Mouse (Mus musculus): ENCODE data around the gene Rcc1. TPM values are rescaled to one million over a fixed set of nuclear protein-coding genes. Genes with fewer than 3 reads are reported as not detected.

The Rcc1 gene
- polyA plus RNA-seq, 1 experiment from 2014 or later: 73.0 TPM

- Histone ChIP-seq H3K4me1 (replicated peaks; ENCODE audit: control insufficient read depth, insufficient read depth, low read length) (peaks cover 4% of the 10 kb centered on the region; the same call in 1 of the 2 replicates), H3K27me3 (ENCODE audit: control insufficient read depth, insufficient read depth, low read depth, low read length) (no peaks in the 10 kb centered on the region), H3K36me3 (ENCODE audit: control insufficient read depth, insufficient read depth, low read length) (peaks cover 44% of the 10 kb centered on the region), H3K9me3 (ENCODE audit: control insufficient read depth, low read length) (no peaks in the 10 kb centered on the region), H3K9ac (ENCODE audit: low read length) (no peak overlapping the region), H3K4me3 (ENCODE audit: low read length) (no peak overlapping the region), H3K27ac (ENCODE audit: low read length) (peak overlapping the region; percentile 87), H3K4me2 (ENCODE audit: low read depth, low read length) (no peak overlapping the region)
- 52% methylated on average over 13 of the region's 13 CpGs for WGBS
- ATAC-seq (ENCODE audit: low read depth): peak; percentile 95
These were observed 12.2 kb upstream of the Rcc1 start for GRCm38 (mm10) chr4:132365450-132366060.

- no peaks in the 10 kb centered on the region for H3K27me3 ChIP-seq (ENCODE audit: control insufficient read depth, insufficient read depth, low read depth, low read length)
- H3K27ac ChIP-seq (ENCODE audit: low read length): no peak overlapping the region
- peaks cover 44% of the 10 kb centered on the region for H3K36me3 ChIP-seq (ENCODE audit: control insufficient read depth, insufficient read depth, low read length)
- H3K9ac ChIP-seq (ENCODE audit: low read length): no peak overlapping the region
- no peaks in the 10 kb centered on the region for H3K9me3 ChIP-seq (ENCODE audit: control insufficient read depth, low read length)
- no peak overlapping the region for H3K4me2 ChIP-seq (ENCODE audit: low read depth, low read length)
- no peak overlapping the region for H3K4me3 ChIP-seq (ENCODE audit: low read length)
- WGBS: 94% methylated on average over 11 of the region's 11 CpGs
- no peak for ATAC-seq (ENCODE audit: low read depth)
- peaks cover 4% of the 10 kb centered on the region; the same call in 1 of the 2 replicates for H3K4me1 ChIP-seq (replicated peaks; ENCODE audit: control insufficient read depth, insufficient read depth, low read length)
These were observed 10.1 kb upstream of the Rcc1 start for GRCm38 (mm10) chr4:132363487-132363886.

GRCm38 (mm10) chr4:132359510-132359909 is 6.1 kb upstream of the Rcc1 start:
- Histone ChIP-seq H3K36me3 (ENCODE audit: control insufficient read depth, insufficient read depth, low read length) (peaks cover 34% of the 10 kb centered on the region), H3K9ac (ENCODE audit: low read length) (no peak overlapping the region), H3K4me3 (ENCODE audit: low read length) (no peak overlapping the region), H3K27ac (ENCODE audit: low read length) (no peak overlapping the region), H3K9me3 (ENCODE audit: control insufficient read depth, low read length) (no peaks in the 10 kb centered on the region), H3K4me1 (replicated peaks; ENCODE audit: control insufficient read depth, insufficient read depth, low read length) (no peaks in the 10 kb centered on the region), H3K27me3 (ENCODE audit: control insufficient read depth, insufficient read depth, low read depth, low read length) (no peaks in the 10 kb centered on the region), H3K4me2 (ENCODE audit: low read depth, low read length) (no peak overlapping the region)
- WGBS: 89% methylated on average over 4 of the region's 4 CpGs
- no peak for ATAC-seq (ENCODE audit: low read depth)

GRCm38 (mm10) chr4:132356170-132356569 is 2.8 kb upstream of the Rcc1 start:
- H3K4me2 ChIP-seq (ENCODE audit: low read depth, low read length): no peak overlapping the region
- H3K36me3 ChIP-seq (ENCODE audit: control insufficient read depth, insufficient read depth, low read length): peaks cover 23% of the 10 kb centered on the region
- no peaks in the 10 kb centered on the region for H3K9me3 ChIP-seq (ENCODE audit: control insufficient read depth, low read length)
- ATAC-seq (ENCODE audit: low read depth): no peak
- H3K27me3 ChIP-seq (ENCODE audit: control insufficient read depth, insufficient read depth, low read depth, low read length): no peaks in the 10 kb centered on the region
- peaks cover 9% of the 10 kb centered on the region; the same call in 1 of the 2 replicates for H3K4me1 ChIP-seq (replicated peaks; ENCODE audit: control insufficient read depth, insufficient read depth, low read length)
- H3K27ac ChIP-seq (ENCODE audit: low read length): no peak overlapping the region
- no peak overlapping the region for H3K4me3 ChIP-seq (ENCODE audit: low read length)
- H3K9ac ChIP-seq (ENCODE audit: low read length): no peak overlapping the region
- WGBS: 46% methylated on average over 12 of the region's 12 CpGs

- 78% methylated on average over 3 of the region's 3 CpGs for WGBS
- no peak overlapping the region for H3K9ac ChIP-seq (ENCODE audit: low read length)
- no peak for ATAC-seq (ENCODE audit: low read depth)
- H3K27ac ChIP-seq (ENCODE audit: low read length): no peak overlapping the region
- H3K27me3 ChIP-seq (ENCODE audit: control insufficient read depth, insufficient read depth, low read depth, low read length): no peaks in the 10 kb centered on the region
- peaks cover 10% of the 10 kb centered on the region; the same call in 1 of the 2 replicates for H3K4me1 ChIP-seq (replicated peaks; ENCODE audit: control insufficient read depth, insufficient read depth, low read length)
- H3K36me3 ChIP-seq (ENCODE audit: control insufficient read depth, insufficient read depth, low read length): peaks cover 28% of the 10 kb centered on the region
- no peak overlapping the region for H3K4me2 ChIP-seq (ENCODE audit: low read depth, low read length)
- no peaks in the 10 kb centered on the region for H3K9me3 ChIP-seq (ENCODE audit: control insufficient read depth, low read length)
- no peak overlapping the region for H3K4me3 ChIP-seq (ENCODE audit: low read length)
These were observed 2.0 kb upstream of the Rcc1 start for GRCm38 (mm10) chr4:132355403-132355802.

GRCm38 (mm10) chr4:132354571-132354970 is 1.2 kb upstream of the Rcc1 start:
- no peak for ATAC-seq (ENCODE audit: low read depth)
- no peak overlapping the region for H3K9ac ChIP-seq (ENCODE audit: low read length)
- H3K9me3 ChIP-seq (ENCODE audit: control insufficient read depth, low read length): no peaks in the 10 kb centered on the region
- 86% methylated on average over 4 of the region's 4 CpGs for WGBS
- H3K27me3 ChIP-seq (ENCODE audit: control insufficient read depth, insufficient read depth, low read depth, low read length): no peaks in the 10 kb centered on the region
- peaks cover 10% of the 10 kb centered on the region; the same call in 1 of the 2 replicates for H3K4me1 ChIP-seq (replicated peaks; ENCODE audit: control insufficient read depth, insufficient read depth, low read length)
- no peak overlapping the region for H3K27ac ChIP-seq (ENCODE audit: low read length)
- H3K36me3 ChIP-seq (ENCODE audit: control insufficient read depth, insufficient read depth, low read length): peaks cover 25% of the 10 kb centered on the region
- no peak overlapping the region for H3K4me3 ChIP-seq (ENCODE audit: low read length)
- no peak overlapping the region for H3K4me2 ChIP-seq (ENCODE audit: low read depth, low read length)

- peak; percentile 21; the same call in 1 of the 2 replicates for ATAC-seq (ENCODE audit: low read depth)
- under 1% methylated on average over 14 of the region's 14 CpGs for WGBS
- Histone ChIP-seq H3K27me3 (ENCODE audit: control insufficient read depth, insufficient read depth, low read depth, low read length) (no peaks in the 10 kb centered on the region), H3K9ac (ENCODE audit: low read length) (peak overlapping the region; percentile 94), H3K27ac (ENCODE audit: low read length) (peak overlapping the region; percentile 97), H3K9me3 (ENCODE audit: control insufficient read depth, low read length) (no peaks in the 10 kb centered on the region), H3K4me2 (ENCODE audit: low read depth, low read length) (peak overlapping the region; percentile 78), H3K4me3 (ENCODE audit: low read length) (peak overlapping the region; percentile 92), H3K36me3 (ENCODE audit: control insufficient read depth, insufficient read depth, low read length) (peaks cover 17% of the 10 kb centered on the region), H3K4me1 (replicated peaks; ENCODE audit: control insufficient read depth, insufficient read depth, low read length) (peaks cover 10% of the 10 kb centered on the region; the same call in 1 of the 2 replicates)
These were observed 666 bp downstream of the Rcc1 start for GRCm38 (mm10) chr4:132352739-132353138.

- peak overlapping the region; percentile 78 for H3K4me2 ChIP-seq (ENCODE audit: low read depth, low read length)
- peak overlapping the region; percentile 94; the same call in 1 of the 2 replicates for H3K9ac ChIP-seq (ENCODE audit: low read length)
- H3K27me3 ChIP-seq (ENCODE audit: control insufficient read depth, insufficient read depth, low read depth, low read length): no peaks in the 10 kb centered on the region
- H3K9me3 ChIP-seq (ENCODE audit: control insufficient read depth, low read length): no peaks in the 10 kb centered on the region
- no peak for ATAC-seq (ENCODE audit: low read depth)
- peaks cover 10% of the 10 kb centered on the region; the same call in 1 of the 2 replicates for H3K4me1 ChIP-seq (replicated peaks; ENCODE audit: control insufficient read depth, insufficient read depth, low read length)
- no peak overlapping the region for H3K27ac ChIP-seq (ENCODE audit: low read length)
- 35% methylated on average over 1 of the region's 1 CpGs for WGBS
- H3K36me3 ChIP-seq (ENCODE audit: control insufficient read depth, insufficient read depth, low read length): peaks cover 9% of the 10 kb centered on the region; the same call in 1 of the 2 replicates
- H3K4me3 ChIP-seq (ENCODE audit: low read length): peak overlapping the region; percentile 92
These were observed 2.0 kb downstream of the Rcc1 start for GRCm38 (mm10) chr4:132351401-132351800.

- peaks cover 9% of the 10 kb centered on the region; the same call in 1 of the 2 replicates for H3K36me3 ChIP-seq (ENCODE audit: control insufficient read depth, insufficient read depth, low read length)
- H3K4me3 ChIP-seq (ENCODE audit: low read length): no peak overlapping the region
- no peak overlapping the region for H3K9ac ChIP-seq (ENCODE audit: low read length)
- no peak for ATAC-seq (ENCODE audit: low read depth)
- H3K27ac ChIP-seq (ENCODE audit: low read length): no peak overlapping the region
- H3K4me1 ChIP-seq (replicated peaks; ENCODE audit: control insufficient read depth, insufficient read depth, low read length): peaks cover 13% of the 10 kb centered on the region; the same call in 1 of the 2 replicates
- H3K4me2 ChIP-seq (ENCODE audit: low read depth, low read length): no peak overlapping the region
- no peaks in the 10 kb centered on the region for H3K27me3 ChIP-seq (ENCODE audit: control insufficient read depth, insufficient read depth, low read depth, low read length)
- H3K9me3 ChIP-seq (ENCODE audit: control insufficient read depth, low read length): no peaks in the 10 kb centered on the region
- 68% methylated on average over 3 of the region's 3 CpGs for WGBS
These were observed 2.6 kb downstream of the Rcc1 start for GRCm38 (mm10) chr4:132350854-132351253.
